Mouse (Mus musculus) limb, embryonic 13.5 days (tissue): ENCODE measurements around the gene Dnah11. TPM values are rescaled to one million over a fixed set of nuclear protein-coding genes. Genes with fewer than 3 reads are reported as not detected.

Experiments used
- polyA plus RNA-seq: library from polyadenylated mRNA; unstranded; fragments of >200 nt; fragmentation: Nextera tagmentation; extraction: Ambion mirVana; gene quantifications from 2 replicates; pipeline ENCODE4 v1.2.1, GENCODE M21; 2015

The Dnah11 gene
- polyA plus RNA-seq, 1 experiment from 2014 or later: 0.11 TPM

Other genes with a start within 250 kb of the Dnah11 start
- 9.9 and 10.2 TPM in 2 replicates for gene Sp4, start 102.4 kb upstream of the Dnah11 start, polyA plus RNA-seq